7 mouse cellular contexts compared by ENCODE assay signal in the genomic region with DNA sequence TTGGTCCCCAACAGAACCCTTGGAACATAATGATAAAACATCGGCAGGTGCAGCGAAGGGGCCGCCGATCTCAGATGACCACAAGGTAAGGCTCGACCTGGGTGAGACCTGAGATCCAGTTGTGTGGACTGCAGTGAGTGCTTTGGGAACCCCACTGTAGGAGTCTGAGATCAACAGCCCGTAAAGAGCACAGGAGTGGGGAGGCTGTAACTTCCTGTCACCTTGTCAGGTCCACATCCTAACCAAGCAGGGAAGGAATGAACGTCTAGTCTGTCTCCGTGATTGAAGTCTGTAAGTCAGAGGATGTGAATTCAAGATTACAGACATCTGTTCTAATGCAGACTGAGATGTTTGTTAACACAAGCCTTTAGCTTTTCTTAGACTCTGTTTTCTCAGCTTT. TPM values are rescaled to one million over a fixed set of nuclear protein-coding genes. Genes with fewer than 3 reads are reported as not detected.
A peak's percentile ranks its signal among the peaks of the same experiment; 100 is the strongest.
DNase-seq lines count a peak whose midpoint lies in the region; ATAC-seq and TF ChIP-seq lines count a peak whose summit lies in the region.

No protein-coding gene starts in this region.

- H3K9me3 ChIP-seq in neural tube, embryonic 11.5 days (ENCODE audit: control insufficient read depth, low read length): no peaks in the 10 kb centered on the region
- no peaks in the 10 kb centered on the region for H3K9me3 ChIP-seq in limb, embryonic 12.5 days
- no peaks in the 10 kb centered on the region for H3K9me3 ChIP-seq in stomach, embryonic 14.5 days (ENCODE audit: control insufficient read depth, low read depth, low read length)

- DNase-seq in neural tube, embryonic 11.5 days (ENCODE audit: low spot score): no peak
- no peak for DNase-seq in neural tube, embryonic 10.5 days (ENCODE audit: extremely low spot score, low spot score)
- no peak for DNase-seq in embryo, embryonic 10.5 days (ENCODE audit: low spot score)
- no peak for DNase-seq in urinary bladder, postnatal 14 days (ENCODE audit: low spot score)

- peak overlapping the region; percentile 74 for H3K4me3 ChIP-seq in neural tube, embryonic 11.5 days (ENCODE audit: low read depth, low read length)
- peak overlapping the region; percentile 71 for H3K4me3 ChIP-seq in embryonic fibroblast, embryonic 13.5 days (ENCODE audit: insufficient read depth, low read length)
- peak overlapping the region; percentile 94 for H3K4me3 ChIP-seq in limb, embryonic 12.5 days (replicated peaks)
- peak overlapping the region; percentile 87 for H3K4me3 ChIP-seq in stomach, embryonic 14.5 days (ENCODE audit: low read depth, low read length)

- ATAC-seq in neural tube, embryonic 11.5 days (ENCODE audit: insufficient read depth, low FRiP score, low TSS enrichment): no peak
- ATAC-seq in limb, embryonic 12.5 days (ENCODE audit: insufficient number of reproducible peaks, insufficient read depth, low FRiP score, low TSS enrichment, low read depth): no peak
- ATAC-seq in stomach, embryonic 14.5 days (ENCODE audit: insufficient number of reproducible peaks, insufficient read depth, low FRiP score, low read depth): no peak

- peak overlapping the region; percentile 82 for H3K9ac ChIP-seq in neural tube, embryonic 11.5 days (ENCODE audit: low read length)
- peak overlapping the region; percentile 91 for H3K9ac ChIP-seq in limb, embryonic 12.5 days (replicated peaks)
- peak overlapping the region; percentile 96 for H3K9ac ChIP-seq in stomach, embryonic 14.5 days (replicated peaks; ENCODE audit: low read depth, low read length)

- TF ChIP-seq POLR2A in embryonic fibroblast, embryonic 13.5 days (IDR thresholded peaks at IDR 0.05; ENCODE audit: low read depth, low read length): no peak

- no peak for TF ChIP-seq CTCF in embryonic fibroblast, embryonic 13.5 days (IDR thresholded peaks at IDR 0.05; ENCODE audit: borderline replicate concordance, insufficient read depth, low read length)

- peaks cover 10% of the 10 kb centered on the region for H3K4me1 ChIP-seq in neural tube, embryonic 11.5 days (ENCODE audit: control insufficient read depth, insufficient read depth, low read length)
- peaks cover 7% of the 10 kb centered on the region for H3K4me1 ChIP-seq in embryonic fibroblast, embryonic 13.5 days (ENCODE audit: control insufficient read depth, insufficient read depth, low read length)
- H3K4me1 ChIP-seq in limb, embryonic 12.5 days (replicated peaks): peaks cover 19% of the 10 kb centered on the region
- H3K4me1 ChIP-seq in stomach, embryonic 14.5 days (ENCODE audit: control insufficient read depth, insufficient read depth, low read length): peaks cover 12% of the 10 kb centered on the region

- H3K4me2 ChIP-seq in neural tube, embryonic 11.5 days (ENCODE audit: low read depth): peak overlapping the region; percentile 53
- peak overlapping the region; percentile 90 for H3K4me2 ChIP-seq in limb, embryonic 12.5 days
- H3K4me2 ChIP-seq in stomach, embryonic 14.5 days (replicated peaks; ENCODE audit: low read depth, low read length): peak overlapping the region; percentile 80

- H3K27ac ChIP-seq in neural tube, embryonic 11.5 days (ENCODE audit: low read depth, low read length): no peak overlapping the region
- no peak overlapping the region for H3K27ac ChIP-seq in embryonic fibroblast, embryonic 13.5 days (ENCODE audit: insufficient read depth, low read length)
- H3K27ac ChIP-seq in limb, embryonic 12.5 days: no peak overlapping the region
- H3K27ac ChIP-seq in stomach, embryonic 14.5 days (ENCODE audit: low read length): no peak overlapping the region

- no peaks in the 10 kb centered on the region for H3K36me3 ChIP-seq in neural tube, embryonic 11.5 days (ENCODE audit: control insufficient read depth, insufficient read depth, low read length)
- peaks cover 43% of the 10 kb centered on the region for H3K36me3 ChIP-seq in limb, embryonic 12.5 days
- peaks cover 28% of the 10 kb centered on the region for H3K36me3 ChIP-seq in stomach, embryonic 14.5 days (ENCODE audit: control insufficient read depth, insufficient read depth, low read length)

- WGBS in neural tube, embryonic 11.5 days: 56% methylated on average over 8 of the region's 8 CpGs
- WGBS in limb, embryonic 12.5 days: 55% methylated on average over 8 of the region's 8 CpGs
- 48% methylated on average over 8 of the region's 8 CpGs for WGBS in stomach, embryonic 14.5 days

- no peaks in the 10 kb centered on the region for H3K27me3 ChIP-seq in neural tube, embryonic 11.5 days (ENCODE audit: control insufficient read depth, insufficient read depth, low read length)
- H3K27me3 ChIP-seq in limb, embryonic 12.5 days: no peaks in the 10 kb centered on the region
- no peaks in the 10 kb centered on the region for H3K27me3 ChIP-seq in stomach, embryonic 14.5 days (ENCODE audit: control insufficient read depth, insufficient read depth, low read length)

RNA-seq across cellular contexts. Expression of gene Dnttip1, which starts 0.9 kb away (rescaled TPM):
- polyA plus RNA-seq in neural tube, embryonic 11.5 days (2014; fragmentation: Nextera tagmentation; extraction: Ambion mirVana): 67.9 and 77.0 TPM in 2 replicates
- polyA plus RNA-seq in embryonic fibroblast, embryonic 13.5 days (2011; ENCODE audit: insufficient read length, low read depth, missing spikeins): 28.7 and 30.8 TPM in 2 replicates
- polyA plus RNA-seq in limb, embryonic 12.5 days (2016; fragmentation: Nextera tagmentation; extraction: Ambion mirVana): 95.9 and 105 TPM in 2 replicates
- polyA plus RNA-seq in stomach, embryonic 14.5 days (2014; fragmentation: Nextera tagmentation; extraction: Ambion mirVana): 64.0 and 69.8 TPM in 2 replicates

RNA-seq across cellular contexts. Expression of gene Wfdc3, which starts 1.0 kb away (rescaled TPM):
- 0.13 and 1.4 TPM in 2 replicates for polyA plus RNA-seq in neural tube, embryonic 11.5 days (2014; fragmentation: Nextera tagmentation; extraction: Ambion mirVana)
- polyA plus RNA-seq in embryonic fibroblast, embryonic 13.5 days (2011; ENCODE audit: insufficient read length, low read depth, missing spikeins): not detected in 2 replicates
- polyA plus RNA-seq in limb, embryonic 12.5 days (2016; fragmentation: Nextera tagmentation; extraction: Ambion mirVana): 0.61 and 0.91 TPM in 2 replicates
- polyA plus RNA-seq in stomach, embryonic 14.5 days (2014; fragmentation: Nextera tagmentation; extraction: Ambion mirVana): 0.78 and 0.95 TPM in 2 replicates

RNA-seq across cellular contexts. Expression of gene Ube2c, which starts 23.0 kb away (rescaled TPM):
- polyA plus RNA-seq in neural tube, embryonic 11.5 days (2014; fragmentation: Nextera tagmentation; extraction: Ambion mirVana): 449 and 453 TPM in 2 replicates
- polyA plus RNA-seq in embryonic fibroblast, embryonic 13.5 days (2011; ENCODE audit: insufficient read length, low read depth, missing spikeins): 101 and 146 TPM in 2 replicates
- 558 and 599 TPM in 2 replicates for polyA plus RNA-seq in limb, embryonic 12.5 days (2016; fragmentation: Nextera tagmentation; extraction: Ambion mirVana)
- 396 and 433 TPM in 2 replicates for polyA plus RNA-seq in stomach, embryonic 14.5 days (2014; fragmentation: Nextera tagmentation; extraction: Ambion mirVana)

RNA-seq across cellular contexts. Expression of gene Spint5, which starts 31.6 kb away (rescaled TPM):
- not detected in 2 replicates for polyA plus RNA-seq in neural tube, embryonic 11.5 days (2014; fragmentation: Nextera tagmentation; extraction: Ambion mirVana)
- not detected in 2 replicates for polyA plus RNA-seq in embryonic fibroblast, embryonic 13.5 days (2011; ENCODE audit: insufficient read length, low read depth, missing spikeins)
- polyA plus RNA-seq in limb, embryonic 12.5 days (2016; fragmentation: Nextera tagmentation; extraction: Ambion mirVana): not detected in 2 replicates
- not detected in 2 replicates for polyA plus RNA-seq in stomach, embryonic 14.5 days (2014; fragmentation: Nextera tagmentation; extraction: Ambion mirVana)

RNA-seq across cellular contexts. Expression of gene Tnnc2, which starts 33.1 kb away (rescaled TPM):
- 43.2 and 55.4 TPM in 2 replicates for polyA plus RNA-seq in neural tube, embryonic 11.5 days (2014; fragmentation: Nextera tagmentation; extraction: Ambion mirVana)
- not detected in 2 replicates for polyA plus RNA-seq in embryonic fibroblast, embryonic 13.5 days (2011; ENCODE audit: insufficient read length, low read depth, missing spikeins)
- 73.9 and 74.6 TPM in 2 replicates for polyA plus RNA-seq in limb, embryonic 12.5 days (2016; fragmentation: Nextera tagmentation; extraction: Ambion mirVana)
- polyA plus RNA-seq in stomach, embryonic 14.5 days (2014; fragmentation: Nextera tagmentation; extraction: Ambion mirVana): 1.1 and 2.1 TPM in 2 replicates
